Mouse (Mus musculus) heart, postnatal 25 days (tissue): ENCODE data around the gene Tnfrsf13c. TPM values are rescaled to one million over a fixed set of nuclear protein-coding genes. Genes with fewer than 3 reads are reported as not detected.
A peak's percentile ranks its signal among the peaks of the same experiment; 100 is the strongest.

ENCODE experiments used
- DNase-seq: peaks from one replicate; pipeline ENCODE4 v3.0.0; 2022; ENCODE audit warnings: low spot score
- intact Hi-C: fragments of 180-260 bp; cut with DNase I; formaldehyde crosslinking; loops from one replicate; pipeline ENCODE4 v1.15.1; 2025
- microRNA-seq: library from miRNA; unstranded; fragments of <30 nt; microRNA quantifications from one replicate; pipeline ENCODE4 v1.2.0, GENCODE M21; 2022
- total RNA-seq, 2 experiments: library from RNA; stranded (reverse); gene quantifications; 2 replicates each; pipeline ENCODE4 v1.2.3; 2021

Tnfrsf13c gene
- total RNA-seq, 2 experiments from 2014 or later, result 0.36 TPM; not detected in 1

DNA sequence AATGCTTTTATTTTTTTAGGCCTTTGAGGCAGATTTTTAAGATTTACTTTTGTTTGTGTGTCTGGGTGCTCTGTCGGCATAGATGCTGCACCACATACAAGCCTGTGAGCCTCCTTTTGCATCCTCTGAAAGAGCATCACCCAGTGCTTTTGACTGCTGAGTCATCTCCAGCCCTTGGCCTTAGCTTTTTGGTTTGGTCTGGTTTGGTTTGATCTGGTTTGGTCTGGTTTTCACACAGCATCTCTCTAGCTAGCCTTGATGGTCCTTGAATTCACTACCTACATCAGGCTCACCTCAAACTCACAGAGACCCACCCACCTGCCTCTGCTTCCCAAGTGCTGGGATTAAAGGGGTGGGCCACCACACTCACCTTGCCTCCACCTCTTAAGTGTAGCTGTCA is 36.2 kb downstream of the Tnfrsf13c start:
- no peak for DNase-seq
- intact Hi-C loops, result no loop called here

DNA sequence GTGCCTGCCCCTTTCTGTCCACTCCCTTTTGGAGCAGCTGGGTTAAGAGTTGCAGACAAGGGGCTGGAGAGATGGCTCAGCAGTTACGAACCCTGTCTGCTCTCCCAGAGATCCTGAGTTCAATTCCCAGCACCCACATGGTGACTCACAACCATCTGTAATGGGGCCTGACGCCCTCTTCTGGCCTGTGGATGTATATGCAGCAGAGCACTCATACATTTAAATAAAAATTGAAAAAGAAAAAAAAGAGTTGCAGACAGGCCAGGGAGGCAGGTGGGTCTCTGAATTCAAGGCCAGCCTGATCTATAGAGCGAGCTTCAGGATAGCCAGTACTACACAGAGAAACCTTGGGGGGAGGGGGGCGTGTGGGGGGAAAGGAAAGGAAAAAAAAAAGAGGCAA is 36.8 kb downstream of the Tnfrsf13c start:
- no peak for DNase-seq
- intact Hi-C loops, result no loop called here

DNA sequence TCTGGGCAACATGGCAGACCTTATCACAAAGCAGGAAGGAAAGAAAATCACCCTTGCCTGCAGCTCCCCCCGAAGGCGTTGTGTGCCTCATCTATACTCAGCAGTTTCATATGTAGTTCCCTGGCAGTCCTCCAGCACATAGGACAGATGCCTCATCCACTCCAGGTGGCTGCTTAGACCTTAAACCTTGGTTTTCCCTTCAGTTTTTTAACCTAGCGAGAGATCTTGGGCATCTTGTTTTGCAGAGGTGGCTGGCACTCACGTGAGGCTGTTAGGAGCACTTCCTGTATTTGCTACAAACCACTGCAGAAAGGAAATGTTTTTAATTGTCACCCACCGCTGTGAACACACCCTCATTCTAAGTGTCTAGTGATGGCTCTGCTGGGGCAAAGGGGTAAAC is 37.2 kb downstream of the Tnfrsf13c start:
- intact Hi-C loops, result no loop called here
- no peak for DNase-seq

DNA sequence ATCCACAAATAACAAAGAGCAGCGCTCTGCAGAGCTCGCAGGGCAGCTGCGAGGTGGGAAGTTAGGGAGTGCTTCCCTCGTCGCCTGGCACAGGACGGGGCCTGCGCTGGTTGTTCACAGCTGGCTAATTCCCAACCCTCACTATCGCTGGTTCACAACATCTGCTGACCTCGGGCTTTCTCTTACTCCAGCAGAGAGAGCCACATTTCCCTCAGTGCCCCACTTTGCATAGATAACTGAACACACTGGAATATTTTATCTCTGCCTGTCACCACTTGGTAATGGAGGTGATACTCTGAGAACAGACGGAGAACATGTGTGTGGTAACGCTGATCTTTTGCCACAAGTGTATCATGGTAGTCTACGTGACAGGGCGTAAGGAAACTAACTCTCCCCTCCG is 38.0 kb downstream of the Tnfrsf13c start:
- no peak for DNase-seq
- intact Hi-C loops, result no loop called here

DNA sequence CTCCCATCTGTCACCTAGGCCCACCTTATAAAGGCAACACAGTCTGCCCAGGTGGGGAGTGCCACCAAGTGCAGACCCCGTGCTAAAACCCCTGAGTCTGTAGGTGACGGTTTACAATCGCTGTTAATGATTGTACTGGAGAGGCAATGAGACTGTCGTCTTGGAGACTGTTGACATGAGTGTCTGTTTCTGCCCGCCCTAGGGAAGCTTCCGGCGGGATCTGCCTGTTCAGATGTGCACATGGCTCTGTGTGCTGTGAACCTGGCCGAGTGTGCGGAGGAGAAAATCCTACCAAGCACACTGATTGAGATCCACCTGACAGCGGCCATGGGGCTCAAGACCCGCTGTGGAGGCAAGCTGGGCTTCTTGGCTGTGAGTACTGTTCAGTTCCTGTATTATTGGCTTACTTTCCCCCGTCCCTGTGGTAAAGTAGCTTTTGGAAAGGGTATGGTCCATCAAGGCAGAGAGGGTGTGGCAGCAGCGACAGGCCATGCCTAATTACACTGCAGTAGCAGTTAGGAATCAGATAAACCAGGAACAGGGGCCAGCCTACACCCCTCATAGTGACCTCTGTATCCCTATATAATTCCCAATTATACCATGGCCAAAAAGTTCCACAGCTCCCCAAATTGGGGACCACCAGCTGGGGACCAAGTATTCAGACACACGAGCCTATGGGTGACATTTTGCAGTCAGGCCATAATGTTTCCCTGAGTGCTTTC is 38.9 kb downstream of the Tnfrsf13c start:
- no peak for DNase-seq
- intact Hi-C loops, result no loop called here

DNA sequence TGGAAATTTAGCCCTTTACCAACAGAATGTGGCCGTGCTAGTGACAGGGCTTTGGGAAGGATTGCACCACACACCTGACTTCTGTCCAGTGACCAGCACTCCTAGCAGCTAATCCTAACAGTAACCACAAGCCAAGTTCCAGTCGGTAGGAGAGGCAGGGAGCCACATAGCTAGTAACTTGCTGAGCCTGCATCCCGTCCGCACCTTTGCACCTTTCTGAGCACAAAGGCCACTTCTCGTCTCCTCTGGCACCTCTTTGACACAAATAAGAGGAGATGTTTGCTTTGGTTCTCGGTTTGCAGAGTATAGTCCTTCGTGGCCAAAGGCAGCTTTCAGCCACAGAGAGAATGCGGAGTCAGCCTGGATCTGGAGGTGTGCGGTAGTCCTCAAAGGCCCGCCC is 39.5 kb downstream of the Tnfrsf13c start:
- no peak for DNase-seq
- intact Hi-C loops, result no loop called here

DNA sequence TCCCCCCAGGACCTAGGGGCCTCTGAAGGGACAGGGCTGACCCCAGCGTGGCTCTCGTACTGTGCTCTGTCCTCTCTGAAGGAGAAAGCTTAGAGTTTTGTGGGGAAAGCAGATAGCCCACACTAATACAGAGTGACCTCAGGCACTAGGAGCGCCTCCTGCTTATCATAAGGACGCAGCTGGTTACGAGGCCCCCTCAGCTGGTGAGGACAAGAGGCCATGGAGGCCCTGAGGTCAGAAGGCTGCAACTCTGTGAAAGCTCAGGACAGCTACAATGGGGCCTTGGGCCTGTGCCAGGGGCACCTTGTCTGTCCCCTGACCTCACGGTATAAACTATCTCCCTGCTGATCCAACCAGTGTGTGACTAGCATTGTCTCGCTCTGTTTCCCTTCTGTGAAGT is 40.0 kb downstream of the Tnfrsf13c start:
- intact Hi-C loops, result no loop called here
- no peak for DNase-seq

DNA sequence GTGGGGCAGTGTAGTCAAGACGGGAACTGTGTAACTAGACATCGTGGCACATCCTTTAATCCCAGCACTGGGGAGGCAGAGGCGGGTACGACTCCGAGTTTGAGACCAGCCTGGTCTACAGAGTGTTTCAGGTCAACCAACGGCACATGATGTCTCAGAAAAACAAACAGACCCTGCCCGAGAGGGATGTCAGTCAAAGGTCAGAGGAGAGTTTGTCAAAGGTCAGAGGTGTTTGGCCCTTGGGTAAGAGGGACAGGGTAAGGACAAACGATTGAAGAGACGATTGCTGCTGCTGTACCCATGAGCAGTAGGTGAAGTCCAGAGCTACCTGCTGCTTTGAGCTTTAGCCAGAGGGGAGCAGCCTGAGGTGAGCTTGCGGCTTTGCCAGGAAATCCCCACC is 40.6 kb downstream of the Tnfrsf13c start:
- no peak for DNase-seq
- intact Hi-C loops, result no loop called here

DNA sequence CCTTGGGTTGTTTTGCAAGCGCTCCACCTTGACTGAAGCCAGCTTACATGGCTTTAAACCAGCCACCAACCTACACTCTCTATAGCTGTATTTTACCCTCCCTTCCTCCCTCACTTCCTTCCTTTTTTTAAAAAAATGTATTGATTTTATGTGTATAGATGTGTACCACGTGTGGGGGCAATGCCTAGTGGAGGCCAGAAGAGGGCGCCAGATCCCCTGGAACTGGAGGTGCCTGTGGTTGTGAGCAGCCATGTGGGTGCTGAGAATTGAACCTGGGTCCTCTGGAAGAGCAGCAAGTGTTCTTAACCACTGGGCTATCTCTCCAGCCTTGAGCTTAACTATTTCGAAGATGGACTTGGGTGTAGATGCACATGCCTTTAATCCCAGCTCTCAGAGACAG is 41.9 kb downstream of the Tnfrsf13c start:
- DNase-seq, result no peak
- intact Hi-C loops, result no loop called here

DNA sequence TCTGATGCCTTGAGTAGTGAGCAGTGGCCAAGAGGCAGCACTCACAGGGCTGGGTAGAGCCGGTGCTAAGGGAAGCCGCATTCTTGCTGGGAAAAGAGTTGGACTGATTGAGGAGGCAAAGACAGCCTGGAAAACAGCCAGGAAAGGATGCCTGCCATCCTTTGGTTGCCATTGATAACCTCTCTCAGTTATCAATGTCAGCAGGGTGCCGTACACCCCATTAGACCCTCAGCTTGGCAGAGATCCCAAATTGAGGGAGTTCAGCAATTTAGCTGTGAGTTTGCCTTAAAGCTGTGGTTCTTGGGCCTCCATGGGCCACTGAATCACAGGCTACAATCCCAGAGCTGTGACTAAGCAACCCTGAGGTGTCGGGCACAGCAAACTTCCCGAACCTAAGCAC is 43.0 kb downstream of the Tnfrsf13c start:
- DNase-seq, result no peak
- intact Hi-C loops, result no loop called here

DNA sequence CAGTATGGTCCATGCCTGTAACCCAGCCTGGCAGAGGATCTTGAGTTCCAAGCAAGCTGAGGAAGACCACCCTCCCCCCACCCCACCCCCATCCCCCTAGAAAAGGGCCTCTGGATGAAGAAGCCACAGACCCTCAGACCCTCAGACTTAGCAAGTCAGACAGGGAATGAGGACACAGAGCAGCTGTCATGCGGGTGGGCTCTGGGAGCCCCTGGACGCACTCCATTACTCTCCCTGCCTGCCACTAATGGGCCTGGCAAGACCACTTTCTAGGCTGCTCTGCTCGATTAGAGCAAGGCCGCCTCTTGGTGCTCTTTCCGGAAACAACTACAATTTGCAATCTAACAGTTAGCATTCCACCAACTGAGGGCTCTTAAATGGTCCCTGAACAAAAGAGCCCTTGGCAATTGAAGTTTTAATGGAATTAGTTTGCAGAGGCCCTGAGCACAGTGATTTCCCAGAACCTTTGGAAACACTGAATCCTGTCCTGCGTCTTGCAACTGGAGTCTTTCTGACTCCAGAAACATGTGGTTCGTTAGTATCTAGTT is 46.4 kb downstream of the Tnfrsf13c start:
- intact Hi-C loops, result no loop called here
- DNase-seq, result no peak

DNA sequence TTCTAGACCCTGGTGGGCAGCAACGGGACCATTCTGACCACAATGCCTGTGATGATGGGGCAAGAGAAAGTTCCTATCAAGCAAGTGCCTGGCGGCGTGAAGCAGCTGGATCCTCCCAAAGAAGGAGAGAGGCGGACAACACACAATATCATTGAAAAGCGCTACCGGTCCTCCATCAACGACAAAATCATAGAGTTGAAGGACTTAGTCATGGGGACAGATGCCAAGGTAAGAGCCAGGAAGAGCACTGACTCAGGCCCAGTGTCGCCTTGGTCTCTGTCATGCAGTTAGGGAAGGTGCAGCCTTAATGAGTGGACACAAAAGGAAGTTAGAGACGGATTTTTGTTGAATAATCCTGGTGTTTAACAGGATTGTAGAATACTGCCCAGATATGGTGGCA is 49.1 kb downstream of the Tnfrsf13c start:
- no peak for DNase-seq
- intact Hi-C loops, result no loop called here

DNA sequence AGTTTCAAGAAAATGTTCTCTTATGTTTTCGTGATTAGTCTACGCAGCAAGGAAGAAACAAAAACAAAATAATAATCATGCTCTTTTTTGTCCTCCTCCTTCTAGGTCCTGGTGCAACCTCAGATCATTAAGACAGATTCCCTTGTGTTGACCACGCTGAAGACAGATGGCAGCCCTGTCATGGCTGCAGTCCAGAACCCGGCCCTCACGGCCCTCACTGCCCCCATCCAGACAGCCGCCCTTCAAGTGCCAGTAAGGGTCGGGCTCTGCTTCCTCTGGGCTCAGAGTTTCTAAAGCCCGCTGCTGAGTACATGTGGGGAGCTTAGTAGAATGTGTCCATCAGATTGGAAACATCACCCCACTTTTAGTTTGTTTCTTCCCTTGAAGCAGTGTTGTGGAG is 51.5 kb downstream of the Tnfrsf13c start:
- intact Hi-C loops, result no loop called here
- no peak for DNase-seq

Small RNA genes lying within 50 kb of the gene (microRNA-seq; reads per million reads assigned to microRNA genes)
- 11.7 reads per million, percentile 26 among the genes with 10 or more reads in this experiment for gene Mir33

Other genes with a start within 250 kb of the Tnfrsf13c start
- gene 1700029P11Rik, start 243.8 kb downstream of the Tnfrsf13c start, total RNA-seq, result not detected
- gene Xrcc6, start 236.5 kb downstream of the Tnfrsf13c start, total RNA-seq, result 10 to 100 TPM; 21.4 to 23.5 TPM
- 10 to 100 TPM; 24.4 to 25.9 TPM for gene Desi1, start 190.5 kb downstream of the Tnfrsf13c start, total RNA-seq
- 10 to 100 TPM; 48.2 to 52.5 TPM for gene Snu13, start 176.8 kb downstream of the Tnfrsf13c start, total RNA-seq
- not detected for gene 4930407I10Rik, start 165.2 kb downstream of the Tnfrsf13c start, total RNA-seq
- gene Mei1, start 154.4 kb downstream of the Tnfrsf13c start, total RNA-seq, result not detected
- 1 to 10 TPM; 4.4 to 6.4 TPM for gene Ccdc134, start 96.4 kb downstream of the Tnfrsf13c start, total RNA-seq
- 10 to 100 TPM; 20.5 to 21.8 TPM for gene Srebf2, start 77.2 kb downstream of the Tnfrsf13c start, total RNA-seq
- gene Shisa8, start 11.6 kb downstream of the Tnfrsf13c start, total RNA-seq, result under 1 TPM; 0.13 to 0.20 TPM
- under 1 TPM; 0.36 to 0.78 TPM for gene Cenpm, start 20.4 kb upstream of the Tnfrsf13c start, total RNA-seq
- gene 1500009C09Rik, start 28.0 kb upstream of the Tnfrsf13c start, total RNA-seq, result not detected
- under 1 TPM; 0.31 to 0.87 TPM for gene Sept3, start 50.5 kb upstream of the Tnfrsf13c start, total RNA-seq
- not detected for gene Wbp2nl, start 74.6 kb upstream of the Tnfrsf13c start, total RNA-seq
- 10 to 100 TPM; 32.0 to 33.3 TPM for gene Naga, start 114.6 kb upstream of the Tnfrsf13c start, total RNA-seq
- 1 to 10 TPM in 1 of 2 experiments, under 1 TPM in 1; 0.70 to 1.4 TPM for gene Pheta2, start 114.6 kb upstream of the Tnfrsf13c start, total RNA-seq
- gene Smdt1, start 114.6 kb upstream of the Tnfrsf13c start, total RNA-seq, result 100 to 1,000 TPM; 203 to 204 TPM
- 100 to 1,000 TPM; 683 to 734 TPM for gene Ndufa6, start 130.0 kb upstream of the Tnfrsf13c start, total RNA-seq
- gene Cyp2d22, start 155.9 kb upstream of the Tnfrsf13c start, total RNA-seq, result 10 to 100 TPM; 21.5 to 25.4 TPM
- under 1 TPM; 0.21 to 0.22 TPM for gene Cyp2d11, start 169.7 kb upstream of the Tnfrsf13c start, total RNA-seq
- not detected for gene Cyp2d10, start 182.8 kb upstream of the Tnfrsf13c start, total RNA-seq
- gene Cyp2d9, start 209.1 kb upstream of the Tnfrsf13c start, total RNA-seq, result not detected